Mouse (Mus musculus): ENCODE data around the gene Srsf11. TPM values are rescaled to one million over a fixed set of nuclear protein-coding genes. Genes with fewer than 3 reads are reported as not detected.

The Srsf11 gene
- polyA plus RNA-seq (2012; rRNA removed), result 307 and 315 TPM in 2 replicates

GRCm38 (mm10) chr3:158036329-158036988 is at the start of gene Srsf11, which contains the start of gene Lrrc40:
Gene Srsf11, minus strand, starts transcription at chr3:158036639.
Gene Lrrc40, plus strand, starts transcription at chr3:158036662.
- DNase-seq (ENCODE audit: low read depth), result no peak

GRCm38 (mm10) chr3:158077828-158078227 is 41.4 kb upstream of the Srsf11 start:
- no peak for DNase-seq (ENCODE audit: low read depth)

GRCm38 (mm10) chr3:158077380-158077772 is 40.9 kb upstream of the Srsf11 start:
- DNase-seq (ENCODE audit: low read depth), result no peak

GRCm38 (mm10) chr3:158076685-158077379 is 40.4 kb upstream of the Srsf11 start:
- no peak for DNase-seq (ENCODE audit: low read depth)

- DNase-seq (ENCODE audit: low read depth), result no peak
Measured at GRCm38 (mm10) chr3:158075004-158075403, 38.6 kb upstream of the Srsf11 start.

GRCm38 (mm10) chr3:158068613-158069263 is 32.3 kb upstream of the Srsf11 start:
- DNase-seq (ENCODE audit: low read depth), result no peak

GRCm38 (mm10) chr3:158067916-158068315 is 31.5 kb upstream of the Srsf11 start:
- DNase-seq (ENCODE audit: low read depth), result no peak

GRCm38 (mm10) chr3:158065256-158065655 is 28.8 kb upstream of the Srsf11 start:
- DNase-seq (ENCODE audit: low read depth), result no peak

GRCm38 (mm10) chr3:158061811-158062523 is 25.5 kb upstream of the Srsf11 start:
- DNase-seq (ENCODE audit: low read depth), result peak; percentile 40

- DNase-seq (ENCODE audit: low read depth), result no peak
Measured at GRCm38 (mm10) chr3:158060621-158061291, 24.3 kb upstream of the Srsf11 start.

- DNase-seq (ENCODE audit: low read depth), result no peak
Measured at GRCm38 (mm10) chr3:158049508-158049907, 13.1 kb upstream of the Srsf11 start.

- no peak for DNase-seq (ENCODE audit: low read depth)
Measured at GRCm38 (mm10) chr3:158040755-158041154, 4.3 kb upstream of the Srsf11 start.

- no peak for DNase-seq (ENCODE audit: low read depth)
Measured at GRCm38 (mm10) chr3:158038106-158038505, 1.7 kb upstream of the Srsf11 start.

- no peak for DNase-seq (ENCODE audit: low read depth)
Measured at GRCm38 (mm10) chr3:158035866-158036265, 573 bp downstream of the Srsf11 start.

GRCm38 (mm10) chr3:158032106-158032505 is 4.3 kb downstream of the Srsf11 start:
- DNase-seq (ENCODE audit: low read depth), result no peak

- no peak for DNase-seq (ENCODE audit: low read depth)
Measured at GRCm38 (mm10) chr3:158031371-158031925, 5.0 kb downstream of the Srsf11 start.

- DNase-seq (ENCODE audit: low read depth), result no peak
Measured at GRCm38 (mm10) chr3:158009762-158010320, 26.6 kb downstream of the Srsf11 start.

- no peak for DNase-seq (ENCODE audit: low read depth)
Measured at GRCm38 (mm10) chr3:158008647-158009046, 27.8 kb downstream of the Srsf11 start.

GRCm38 (mm10) chr3:157998742-157999369 is 37.6 kb downstream of the Srsf11 start:
- no peak for DNase-seq (ENCODE audit: low read depth)

GRCm38 (mm10) chr3:157995726-157996125 is 40.7 kb downstream of the Srsf11 start:
- no peak for DNase-seq (ENCODE audit: low read depth)
